Mouse (Mus musculus) hindbrain, embryonic 11.5 days (tissue): Measurements from ENCODE around the gene Sh2d7. TPM values are rescaled to one million over a fixed set of nuclear protein-coding genes. Genes with fewer than 3 reads are reported as not detected.
A peak's percentile ranks its signal among the peaks of the same experiment; 100 is the strongest.

Experiments used
- ATAC-seq: fragments of 200-750 bp; cut with Nextera tagmentation; 2 replicates; pipeline ENCODE4 v1.8.0; 2017; ENCODE audit warnings: mild to moderate bottlenecking, moderate TSS enrichment, moderate library complexity; ENCODE audit not compliant: low FRiP score
- DNase-seq: peaks from one replicate; pipeline ENCODE4 v3.0.0-alpha.2; 2015; ENCODE audit warnings: low spot score
- H3K27ac ChIP-seq: fragments of 300-500 bp; sonication (generic); 2 replicates; pipeline ENCODE4 v1.5.1; 2014; ENCODE audit warnings: mild to moderate bottlenecking, low read depth, low read length
- H3K27me3 ChIP-seq: fragments of 300-500 bp; sonication (generic); 2 replicates; pipeline ENCODE4 v1.6.1; 2014; ENCODE audit warnings: mild to moderate bottlenecking, low read length, moderate library complexity, mixed read lengths; ENCODE audit not compliant: control insufficient read depth, insufficient read depth
- H3K36me3 ChIP-seq: fragments of 300-500 bp; sonication (generic); 2 replicates; pipeline ENCODE4 v1.6.1; 2014; ENCODE audit warnings: mild to moderate bottlenecking, low read length, moderate library complexity, mixed read lengths; ENCODE audit not compliant: control insufficient read depth, insufficient read depth
- H3K4me1 ChIP-seq: fragments of 300-500 bp; sonication (generic); replicated peaks from 2 replicates; pipeline ENCODE4 v1.6.1; 2014; ENCODE audit warnings: low read length, mixed read lengths; ENCODE audit not compliant: control insufficient read depth, insufficient read depth
- H3K4me2 ChIP-seq: fragments of 300-500 bp; sonication (generic); replicated peaks from 2 replicates; pipeline ENCODE4 v1.6.1; 2014; ENCODE audit warnings: mild to moderate bottlenecking, low read depth, low read length
- H3K4me3 ChIP-seq: fragments of 300-500 bp; sonication (generic); 2 replicates; pipeline ENCODE4 v1.5.1; 2014; ENCODE audit warnings: low read depth, low read length
- H3K9ac ChIP-seq: fragments of 300-500 bp; sonication (generic); 2 replicates; pipeline ENCODE4 v1.6.1; 2014; ENCODE audit warnings: low read depth, low read length
- H3K9me3 ChIP-seq: fragments of 300-500 bp; sonication (generic); 2 replicates; pipeline ENCODE4 v1.6.1; 2016; ENCODE audit warnings: low read length; ENCODE audit not compliant: control insufficient read depth
- WGBS: fragments of 180-500 bp; shearing (Covaris S2); extraction: QIAGEN DNeasy Blood & Tissue Kit; methylation state at CpG from one replicate; pipeline ENCODE4 v1.1.7; 2014; 5-methylcytosine and 5-hydroxymethylcytosine counted together
- polyA plus RNA-seq: library from polyadenylated mRNA; unstranded; fragments of >200 nt; fragmentation: Nextera tagmentation; extraction: Ambion mirVana; gene quantifications from 2 replicates; pipeline ENCODE4 v1.2.1, GENCODE M21; 2014

Gene Sh2d7
- polyA plus RNA-seq, 1 experiment from 2014 or later = 0.08 TPM

GRCm38 (mm10) chr9:54549433-54549832 lies 10.6 kb downstream of the Sh2d7 start:
- Histone ChIP-seq H3K4me2 (no peak overlapping the region), H3K4me3 (no peak overlapping the region), H3K9me3 (no peaks in the 10 kb centered on the region), H3K27me3 (no peaks in the 10 kb centered on the region), H3K27ac (no peak overlapping the region), H3K9ac (no peak overlapping the region), H3K36me3 (no peaks in the 10 kb centered on the region), H3K4me1 (no peaks in the 10 kb centered on the region)
- 88% methylated on average over 6 of the region's 6 CpGs for WGBS
- ATAC-seq (no peak), DNase-seq (no peak)

GRCm38 (mm10) chr9:54552409-54552808 lies 13.6 kb downstream of the Sh2d7 start:
- Histone ChIP-seq H3K27ac (no peak overlapping the region), H3K4me1 (no peaks in the 10 kb centered on the region), H3K27me3 (no peaks in the 10 kb centered on the region), H3K4me2 (no peak overlapping the region), H3K36me3 (no peaks in the 10 kb centered on the region), H3K9ac (no peak overlapping the region), H3K4me3 (no peak overlapping the region), H3K9me3 (no peaks in the 10 kb centered on the region)
- DNase-seq (peak; percentile 14), ATAC-seq (no peak)
- 25% methylated on average over 5 of the region's 5 CpGs for WGBS

- no peak overlapping the region for H3K27ac ChIP-seq
- no peak overlapping the region for H3K4me3 ChIP-seq
- 68% methylated on average over 2 of the region's 2 CpGs for WGBS
- no peaks in the 10 kb centered on the region for H3K27me3 ChIP-seq
- H3K4me2 ChIP-seq = no peak overlapping the region
- H3K9ac ChIP-seq = no peak overlapping the region
- H3K36me3 ChIP-seq = no peaks in the 10 kb centered on the region
- DNase-seq (no peak), ATAC-seq (no peak)
- H3K9me3 ChIP-seq = no peaks in the 10 kb centered on the region
- H3K4me1 ChIP-seq = no peaks in the 10 kb centered on the region
Observed at GRCm38 (mm10) chr9:54555044-54555443, 16.3 kb downstream of the Sh2d7 start.

- Histone ChIP-seq H3K4me2 (no peak overlapping the region), H3K9me3 (no peaks in the 10 kb centered on the region), H3K36me3 (no peaks in the 10 kb centered on the region), H3K27ac (no peak overlapping the region), H3K4me1 (no peaks in the 10 kb centered on the region), H3K9ac (no peak overlapping the region), H3K4me3 (no peak overlapping the region), H3K27me3 (no peaks in the 10 kb centered on the region)
- WGBS = 73% methylated on average over 8 of the region's 8 CpGs
- no peak for DNase-seq
- ATAC-seq = no peak
Observed at GRCm38 (mm10) chr9:54558731-54559130, 19.9 kb downstream of the Sh2d7 start.

GRCm38 (mm10) chr9:54559771-54560471 lies 21.1 kb downstream of the Sh2d7 start, which contains the start of gene Cib2:
Gene Cib2 (minus strand): TSS chr9:54560218.
- H3K4me3 ChIP-seq = peak within 1 kb of the TSS; percentile 51
- DNase-seq = peak; percentile 81
- WGBS = 1% methylated on average over 44 of the region's 54 CpGs

GRCm38 (mm10) chr9:54560831-54561601 lies 22.2 kb downstream of the Sh2d7 start:
- Histone ChIP-seq H3K36me3 (no peaks in the 10 kb centered on the region), H3K4me2 (no peak overlapping the region)
- WGBS = 84% methylated on average over 8 of the region's 8 CpGs

More at GRCm38 (mm10) chr9:54559771-54560471, 21.1 kb downstream of the Sh2d7 start, which contains the start of gene Cib2:
- Histone ChIP-seq H3K4me2 (peak within 1 kb of the TSS; percentile 81), H3K9ac (peak within 1 kb of the TSS; percentile 50), H3K27me3 (no peaks in the 10 kb centered on the region), H3K9me3 (no peaks in the 10 kb centered on the region), H3K4me1 (no peaks in the 10 kb centered on the region), H3K27ac (no peak within 1 kb of the TSS), H3K36me3 (no peaks in the 10 kb centered on the region)
- peak; percentile 96 for ATAC-seq

GRCm38 (mm10) chr9:54566958-54567357 lies 28.2 kb downstream of the Sh2d7 start:
- H3K9me3 ChIP-seq = no peaks in the 10 kb centered on the region
- 66% methylated on average over 4 of the region's 4 CpGs for WGBS
- H3K9ac ChIP-seq = no peak overlapping the region
- DNase-seq (no peak), ATAC-seq (no peak)
- no peak overlapping the region for H3K4me3 ChIP-seq
- H3K4me1 ChIP-seq = no peaks in the 10 kb centered on the region
- H3K27me3 ChIP-seq = no peaks in the 10 kb centered on the region
- no peaks in the 10 kb centered on the region for H3K36me3 ChIP-seq
- H3K27ac ChIP-seq = no peak overlapping the region
- H3K4me2 ChIP-seq = no peak overlapping the region

More at GRCm38 (mm10) chr9:54560831-54561601, 22.2 kb downstream of the Sh2d7 start:
- Histone ChIP-seq H3K9ac (no peak overlapping the region), H3K27me3 (no peaks in the 10 kb centered on the region), H3K4me3 (no peak overlapping the region), H3K9me3 (no peaks in the 10 kb centered on the region), H3K4me1 (no peaks in the 10 kb centered on the region), H3K27ac (no peak overlapping the region)
- ATAC-seq (no peak), DNase-seq (no peak)

GRCm38 (mm10) chr9:54568732-54569131 lies 29.9 kb downstream of the Sh2d7 start:
- H3K27ac ChIP-seq = no peak overlapping the region
- 39% methylated on average over 2 of the region's 2 CpGs for WGBS
- H3K4me2 ChIP-seq = no peak overlapping the region
- no peak overlapping the region for H3K4me3 ChIP-seq
- no peak overlapping the region for H3K9ac ChIP-seq
- no peaks in the 10 kb centered on the region for H3K27me3 ChIP-seq
- DNase-seq = peak; percentile 23
- no peaks in the 10 kb centered on the region for H3K36me3 ChIP-seq
- no peaks in the 10 kb centered on the region for H3K4me1 ChIP-seq
- ATAC-seq = no peak
- no peaks in the 10 kb centered on the region for H3K9me3 ChIP-seq
